Mouse (Mus musculus) ES-Bruce4 (cell line): ENCODE data around the gene Rcan1.
"Not testable (repeated sequence)": the region's sequence is repeated elsewhere in the genome, so short reads cannot be mapped to it uniquely, and the experiment has no call there.

Experiments
- CTCF ChIP-seq: IDR thresholded peaks from one replicate; pipeline ENCODE4 v1.8.1; 2011; ENCODE audit warnings: low read depth, low read length
- POLR2A ChIP-seq: IDR thresholded peaks from one replicate; pipeline ENCODE4 v1.8.1; 2011; ENCODE audit warnings: low read length; ENCODE audit not compliant: insufficient read depth

- not testable (repeated sequence) for TF ChIP-seq CTCF, POLR2A
Measured at GRCm38 (mm10) chr16:92415038-92415437, 55.6 kb downstream of the Rcan1 start.
